Mouse (Mus musculus) B cell, adult 2 months (primary cell): ENCODE results near the gene Lefty2.
A peak's percentile ranks its signal among the peaks of the same experiment; 100 is the strongest.
"Not testable (repeated sequence)": the region's sequence is repeated elsewhere in the genome, so short reads cannot be mapped to it uniquely, and the experiment has no call there.

Source experiments
- DNase-seq, 2 experiments: peaks; one replicate each; pipeline ENCODE4 v3.0.0; 2022

The Lefty2 gene

GRCm38 (mm10) chr1:180892808-180893207 is at the start of gene Lefty2:
Gene Lefty2, plus strand, starts transcription at chr1:180893108.
- DNase-seq, result no peak

- DNase-seq, result peak in 1 of 2 experiments; percentile 51
These were observed 44.8 kb upstream of the Lefty2 start for GRCm38 (mm10) chr1:180848114-180848510.

GRCm38 (mm10) chr1:180848511-180849241 is 44.2 kb upstream of the Lefty2 start:
- peak; percentile 82 to 84 for DNase-seq

DNA sequence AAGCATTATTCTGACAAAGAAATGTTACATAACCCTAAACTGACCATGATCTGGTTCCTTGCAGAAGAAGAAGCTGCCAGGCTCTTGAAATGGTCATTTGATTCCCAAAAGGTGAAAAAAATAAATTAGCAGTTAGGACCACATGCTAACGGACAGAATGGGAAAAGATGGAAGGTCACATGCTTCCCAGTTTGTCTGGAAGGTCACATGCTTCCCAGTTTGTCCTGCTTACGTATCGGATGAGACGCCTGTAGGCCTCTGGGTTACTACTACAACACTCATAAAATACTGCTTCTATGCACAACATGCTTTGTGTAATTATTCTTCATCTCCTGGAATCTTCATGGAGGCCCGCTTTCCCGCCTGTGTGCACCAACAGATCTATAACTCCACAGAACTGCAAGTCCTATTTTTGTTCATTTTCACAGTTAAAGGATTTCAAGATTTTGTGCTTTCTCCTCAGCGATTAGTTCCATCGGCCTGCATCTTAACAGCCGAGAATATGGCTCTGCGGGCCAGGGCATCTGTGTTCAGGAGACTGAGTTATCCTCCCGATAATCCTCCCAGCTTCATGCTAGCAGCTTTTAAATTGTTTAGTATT is 43.1 kb upstream of the Lefty2 start:
- DNase-seq, result no peak

DNA sequence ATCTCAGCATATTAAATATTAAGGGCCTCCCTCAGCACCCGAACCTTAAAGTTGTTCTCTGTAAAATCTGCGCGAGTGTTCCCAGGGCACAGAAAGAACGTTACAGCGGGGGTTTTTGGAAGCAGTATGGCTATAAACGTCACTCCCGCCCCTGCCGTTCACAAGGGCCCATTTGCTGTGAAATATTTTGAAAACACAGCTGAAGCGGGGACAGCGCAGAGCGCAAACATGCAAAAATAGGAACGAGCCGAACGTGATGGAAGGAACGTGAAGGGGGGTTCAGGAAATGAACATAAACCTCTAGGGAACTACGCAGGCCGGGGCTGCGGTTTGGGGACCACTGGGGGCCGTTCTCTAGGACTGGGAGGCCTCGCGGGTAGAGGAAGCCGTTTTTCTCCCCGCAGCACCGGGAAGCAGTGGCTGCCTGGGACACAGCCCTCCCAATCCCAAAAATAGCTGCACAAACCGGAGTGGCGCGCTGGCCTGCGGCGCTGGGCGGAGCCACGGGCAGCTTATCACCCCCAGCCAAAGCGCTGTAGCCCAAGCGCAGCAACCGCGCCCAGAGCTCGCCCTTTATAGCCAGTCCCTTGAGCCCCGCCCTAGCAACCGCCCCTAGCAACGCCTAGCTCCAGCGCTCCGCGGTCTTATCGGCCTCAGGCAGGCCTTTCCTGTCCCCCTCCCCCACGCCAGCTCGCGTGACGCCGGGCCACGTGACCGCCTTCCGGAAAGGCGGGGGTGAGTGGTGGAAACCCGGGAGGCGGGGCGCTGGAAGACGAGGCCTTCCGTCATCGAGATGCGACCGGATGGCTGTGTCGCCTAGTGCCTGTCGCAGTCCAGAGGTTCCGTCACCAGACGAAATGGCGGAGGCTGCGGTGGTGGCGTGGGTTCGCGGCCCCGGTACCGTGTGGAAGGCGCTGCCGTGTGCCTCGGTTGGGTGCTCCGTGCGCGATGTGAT is 42.3 kb upstream of the Lefty2 start, which contains the start of gene Sde2:
Gene Sde2, plus strand, starts transcription at position 812 of the 955 bp plus-strand sequence.
- DNase-seq, result peak; percentile 100

- no peak for DNase-seq
These were observed 34.1 kb upstream of the Lefty2 start for GRCm38 (mm10) chr1:180858763-180859162.

GRCm38 (mm10) chr1:180860030-180860429 is 32.9 kb upstream of the Lefty2 start:
- DNase-seq, result no peak

DNA sequence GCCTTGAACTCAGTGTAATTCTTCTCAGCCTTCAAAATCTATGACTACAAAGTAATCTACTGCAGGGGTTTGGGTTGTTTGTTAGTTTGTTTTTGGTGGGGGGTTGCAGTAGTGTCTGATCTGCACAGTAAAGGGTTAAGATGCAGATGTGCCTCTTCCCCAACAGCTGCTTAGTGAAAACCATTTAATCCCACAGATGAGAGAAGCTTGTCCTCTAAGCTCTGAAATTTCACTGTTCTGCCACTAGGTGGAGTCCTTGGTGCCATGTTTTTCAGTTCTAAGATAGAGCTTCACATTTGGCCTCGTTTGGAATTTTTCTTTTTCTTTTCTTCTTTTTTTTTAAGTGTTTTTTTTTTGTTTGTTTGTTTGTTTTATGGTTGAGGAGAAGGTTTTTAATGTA is 29.3 kb upstream of the Lefty2 start:
- peak; percentile 58 for DNase-seq

GRCm38 (mm10) chr1:180866001-180866400 is 26.9 kb upstream of the Lefty2 start:
- DNase-seq, result no peak

GRCm38 (mm10) chr1:180870122-180870650 is 22.7 kb upstream of the Lefty2 start:
- no peak for DNase-seq

GRCm38 (mm10) chr1:180873861-180874484 is 18.9 kb upstream of the Lefty2 start:
- peak; percentile 80 to 82 for DNase-seq

DNA sequence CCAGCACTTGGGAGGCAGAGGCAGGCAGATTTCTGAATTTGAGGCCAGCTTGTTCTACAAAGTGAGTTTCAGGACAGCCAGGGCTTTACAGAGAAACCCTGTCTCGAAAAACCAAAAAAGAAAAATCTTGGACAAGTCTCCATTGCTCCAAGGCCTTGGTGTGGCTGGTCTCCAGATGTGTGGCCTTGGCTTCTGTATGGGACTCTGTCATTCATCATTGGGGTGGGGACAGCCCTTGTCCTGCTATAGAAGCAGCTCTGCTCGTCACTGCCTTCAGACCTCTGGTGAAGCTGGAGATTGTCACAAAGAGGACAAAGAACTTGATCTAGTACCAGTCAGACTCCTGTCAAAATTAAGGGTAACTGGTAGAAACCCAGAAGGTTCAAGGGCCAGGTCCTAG is 18.3 kb upstream of the Lefty2 start:
- no peak for DNase-seq

DNA sequence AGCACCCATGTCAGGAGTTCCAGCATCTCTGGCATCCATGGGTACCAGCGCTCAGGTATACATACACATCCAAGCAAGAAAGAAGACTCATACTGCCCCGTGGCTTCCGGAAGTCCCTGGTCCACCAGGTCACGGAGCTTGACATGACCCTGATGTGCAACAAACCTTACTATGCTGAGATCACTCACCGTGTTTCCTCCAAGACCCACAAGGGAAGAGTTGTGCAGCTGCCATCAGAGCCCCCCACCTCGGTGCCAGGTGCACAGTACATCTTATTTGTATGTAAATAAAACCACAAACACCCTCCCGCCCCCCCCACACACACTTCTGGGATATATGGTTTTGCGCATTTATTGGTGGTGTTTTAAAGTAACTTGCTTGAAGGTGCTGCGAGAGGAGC is 17.8 kb upstream of the Lefty2 start:
- DNase-seq, result peak; percentile 46 to 55

GRCm38 (mm10) chr1:180877466-180877865 is 15.4 kb upstream of the Lefty2 start:
- peak in 1 of 2 experiments; percentile 20 for DNase-seq

GRCm38 (mm10) chr1:180881768-180882167 is 11.1 kb upstream of the Lefty2 start:
- no peak for DNase-seq

DNA sequence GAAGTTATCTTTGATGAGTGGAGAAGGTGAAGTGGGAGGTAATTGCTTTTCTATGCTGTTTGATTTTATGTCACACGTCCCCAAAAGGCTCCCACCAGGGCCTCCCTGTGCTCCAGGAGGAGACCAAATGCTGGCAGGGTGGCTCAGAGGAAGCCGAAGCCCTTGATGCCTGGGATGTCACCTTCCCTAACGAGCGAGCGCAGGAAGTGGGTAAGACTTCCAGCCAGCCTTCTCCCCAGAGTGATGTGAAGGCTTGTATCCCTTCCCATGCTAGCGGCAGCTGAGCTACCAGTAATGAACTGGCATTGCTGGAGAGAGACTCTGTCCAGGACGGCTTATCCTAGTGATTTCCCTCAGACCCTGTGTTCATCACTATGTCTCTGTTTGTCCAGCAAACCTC is 9.2 kb upstream of the Lefty2 start:
- no peak for DNase-seq

GRCm38 (mm10) chr1:180884484-180884883 is 8.4 kb upstream of the Lefty2 start:
- peak; percentile 29 to 40 for DNase-seq

DNA sequence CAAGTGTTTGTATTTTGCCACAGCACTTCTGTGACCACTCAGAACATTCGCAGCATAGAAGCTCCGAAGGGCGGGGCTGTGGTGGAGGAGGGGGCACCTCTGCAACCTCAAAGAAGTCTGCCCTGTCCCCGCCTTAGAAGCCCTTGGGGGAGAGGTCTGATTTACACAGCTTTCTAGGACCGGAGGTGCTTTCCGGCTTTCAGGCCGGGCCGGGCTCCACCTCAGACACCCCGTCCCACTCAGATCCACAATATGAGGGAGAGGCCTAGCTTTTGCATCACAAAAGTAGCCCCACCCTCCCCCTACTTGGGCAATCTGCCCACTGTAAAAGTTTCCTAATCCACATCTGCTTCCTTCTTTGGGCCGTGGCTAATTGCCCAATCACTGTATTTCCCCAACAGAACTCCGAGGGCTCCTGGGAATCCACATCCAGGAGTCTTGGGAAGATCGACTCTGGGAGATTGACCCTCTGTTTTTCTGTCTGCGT is 4.3 kb upstream of the Lefty2 start:
- no peak for DNase-seq

GRCm38 (mm10) chr1:180889172-180889571 is 3.7 kb upstream of the Lefty2 start:
- no peak for DNase-seq

- DNase-seq, result peak; percentile 54 to 60
These were observed 3.1 kb upstream of the Lefty2 start for GRCm38 (mm10) chr1:180889841-180890240.

DNA sequence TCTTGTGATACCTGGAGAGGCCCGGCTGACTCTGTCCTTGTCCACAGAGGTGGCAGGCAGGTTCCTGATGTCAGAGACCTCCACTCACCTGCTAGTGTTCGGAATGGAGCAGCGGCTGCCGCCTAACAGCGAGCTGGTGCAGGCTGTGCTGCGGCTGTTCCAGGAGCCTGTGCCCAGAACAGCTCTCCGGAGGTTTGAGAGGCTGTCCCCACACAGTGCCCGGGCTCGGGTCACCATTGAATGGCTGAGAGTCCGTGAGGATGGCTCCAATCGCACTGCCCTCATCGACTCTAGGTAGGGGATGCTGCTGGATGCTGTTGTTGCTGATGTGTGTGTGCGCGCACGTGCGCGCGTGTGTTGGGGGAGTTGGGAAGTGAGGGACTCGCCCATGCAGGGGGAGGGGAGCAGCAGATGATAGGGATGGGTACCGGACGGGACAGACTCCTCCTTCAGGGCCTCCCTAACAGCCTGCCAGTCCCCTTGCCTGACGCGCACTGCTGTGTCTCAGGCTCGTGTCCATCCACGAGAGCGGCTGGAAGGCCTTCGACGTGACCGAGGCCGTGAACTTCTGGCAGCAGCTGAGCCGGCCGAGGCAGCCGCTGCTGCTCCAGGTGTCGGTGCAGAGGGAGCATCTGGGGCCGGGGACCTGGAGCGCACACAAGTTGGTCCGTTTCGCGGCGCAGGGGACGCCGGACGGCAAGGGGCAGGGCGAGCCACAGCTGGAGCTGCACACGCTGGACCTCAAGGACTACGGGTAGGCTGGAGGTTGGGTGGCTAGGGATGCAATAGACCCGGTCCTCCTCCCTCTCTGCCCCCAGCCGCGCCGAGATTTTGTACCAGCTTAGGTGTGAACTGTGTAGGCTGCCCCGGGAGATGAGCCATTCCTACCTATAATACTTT is 1.4 kb downstream of the Lefty2 start:
- DNase-seq, result not testable (repeated sequence)
